Mouse (Mus musculus) urinary bladder, adult 18-20 months (tissue): ENCODE measurements at regions not wholly inside any gene's neighbourhood (a gene's known extent, or its start where the extent isn't known, plus 50 kb on each side); places are given as distances from the start of the nearest gene placed in this dataset.

ENCODE experiments used
- DNase-seq, 2 experiments: peaks; one replicate each; pipeline ENCODE4 v3.0.0; 2022; ENCODE audit warnings: low spot score in 2 of 2, mixed read lengths in 2 of 2

- no peak for DNase-seq
Measured at GRCm38 (mm10) chr13:16756264-16756663, 744.6 kb downstream of the Inhba start.

- no peak for DNase-seq
Measured at GRCm38 (mm10) chr13:16760045-16760444, 748.4 kb downstream of the Inhba start.

- DNase-seq, result peak in 1 of 2 experiments; percentile 38
Measured at GRCm38 (mm10) chr13:16761415-16761814, 749.8 kb downstream of the Inhba start.

- no peak for DNase-seq
Measured at GRCm38 (mm10) chr13:16762326-16762725, 750.7 kb downstream of the Inhba start.

GRCm38 (mm10) chr13:16762727-16763512, 751.3 kb downstream of the Inhba start:
- DNase-seq, result no peak

GRCm38 (mm10) chr13:16763746-16764145, 752.1 kb downstream of the Inhba start:
- no peak for DNase-seq

- DNase-seq, result no peak
Measured at GRCm38 (mm10) chr13:16769409-16769808, 757.8 kb downstream of the Inhba start.

- DNase-seq, result no peak
Measured at GRCm38 (mm10) chr13:16769848-16770422, 758.3 kb downstream of the Inhba start.

GRCm38 (mm10) chr13:16771845-16772244, 760.2 kb downstream of the Inhba start:
- no peak for DNase-seq

GRCm38 (mm10) chr13:16805560-16805959, 793.9 kb downstream of the Inhba start:
- peak; percentile 41 to 67 for DNase-seq
